In genomic region chr2:163481539-163482029, GRCm38 (mm10) we compare ENCODE assay signal across 8 mouse cellular contexts. TPM values are rescaled to one million over a fixed set of nuclear protein-coding genes. Genes with fewer than 3 reads are reported as not detected.
A peak's percentile ranks its signal among the peaks of the same experiment; 100 is the strongest.
DNase-seq lines count a peak whose midpoint lies in the region; ATAC-seq lines count a peak whose summit lies in the region.

No protein-coding gene starts in this region.

- peak overlapping the region; percentile 51 for H3K4me3 ChIP-seq in embryonic facial prominence, embryonic 10.5 days
- H3K4me3 ChIP-seq in intestine, embryonic 15.5 days (replicated peaks) = peak overlapping the region; percentile 23
- 0 out of 2 replicates have a peak overlapping the region, but pooled peaks have one; percentile 14 for H3K4me3 ChIP-seq in liver, embryonic 15.5 days (replicated peaks)

- H3K9ac ChIP-seq in intestine, embryonic 15.5 days = peak overlapping the region; percentile 12; the same call in 1 of the 2 replicates
- H3K9ac ChIP-seq in liver, embryonic 15.5 days = no peak overlapping the region

- peak overlapping the region; percentile 68 for H3K4me2 ChIP-seq in intestine, embryonic 15.5 days (replicated peaks)
- peak overlapping the region; percentile 47 for H3K4me2 ChIP-seq in liver, embryonic 15.5 days

- no peaks in the 10 kb centered on the region for H3K36me3 ChIP-seq in embryonic facial prominence, embryonic 10.5 days (replicated peaks)
- H3K36me3 ChIP-seq in intestine, embryonic 15.5 days = no peaks in the 10 kb centered on the region
- no peaks in the 10 kb centered on the region for H3K36me3 ChIP-seq in liver, embryonic 15.5 days (replicated peaks)

- WGBS in embryonic facial prominence, embryonic 10.5 days = 1% methylated on average over 21 of the region's 21 CpGs
- 3% methylated on average over 21 of the region's 21 CpGs for whole genome bisulfite sequencing in intestine, embryonic 15.5 days
- 4% methylated on average over 21 of the region's 21 CpGs for WGBS in liver, embryonic 15.5 days (ENCODE audit: insufficient replicate concordance)

- DNase-seq in Muller cell, postnatal 12 days (ENCODE audit: inconsistent ontology term) = peak; percentile 95
- DNase-seq in embryonic facial prominence, embryonic 10.5 days (ENCODE audit: low spot score) = peak; percentile 66
- peak; percentile 72 for DNase-seq in retina, postnatal 1 day
- no peak for DNase-seq in T-cell, adult 2 months (ENCODE audit: low spot score)
- no peak for DNase-seq in thymus, postnatal 14 days
- no peak for DNase-seq in gastrocnemius, adult 8-10 months (ENCODE audit: low spot score in 2 of 2)

- H3K27ac ChIP-seq in embryonic facial prominence, embryonic 10.5 days (replicated peaks) = peak overlapping the region; percentile 16; the same call in 1 of the 2 replicates
- no peak overlapping the region for H3K27ac ChIP-seq in intestine, embryonic 15.5 days
- no peak overlapping the region for H3K27ac ChIP-seq in liver, embryonic 15.5 days (replicated peaks)

- peaks cover 13% of the 10 kb centered on the region for H3K4me1 ChIP-seq in embryonic facial prominence, embryonic 10.5 days
- peaks cover 5% of the 10 kb centered on the region for H3K4me1 ChIP-seq in intestine, embryonic 15.5 days (replicated peaks)
- H3K4me1 ChIP-seq in liver, embryonic 15.5 days (replicated peaks) = no peaks in the 10 kb centered on the region

- no peaks in the 10 kb centered on the region for H3K9me3 ChIP-seq in embryonic facial prominence, embryonic 10.5 days
- no peaks in the 10 kb centered on the region for H3K9me3 ChIP-seq in intestine, embryonic 15.5 days
- H3K9me3 ChIP-seq in liver, embryonic 15.5 days (replicated peaks) = no peaks in the 10 kb centered on the region

- peak; percentile 85 for ATAC-seq in intestine, embryonic 15.5 days
- ATAC-seq in liver, embryonic 15.5 days (ENCODE audit: insufficient read depth) = peak; percentile 52

- peaks cover 39% of the 10 kb centered on the region for H3K27me3 ChIP-seq in embryonic facial prominence, embryonic 10.5 days (replicated peaks; ENCODE audit: low read depth, poor library complexity, severe bottlenecking)
- H3K27me3 ChIP-seq in intestine, embryonic 15.5 days (replicated peaks) = peaks cover 6% of the 10 kb centered on the region; the same call in 1 of the 2 replicates
- peaks cover 35% of the 10 kb centered on the region for H3K27me3 ChIP-seq in liver, embryonic 15.5 days

RNA-seq across cellular contexts. Expression of gene Fitm2, which starts 9.2 kb away (rescaled TPM):
- 9.4 and 10.5 TPM in 2 replicates for polyA plus RNA-seq in embryonic facial prominence, embryonic 10.5 days (2016; fragmentation: Nextera tagmentation; extraction: Ambion mirVana)
- 10.4 and 10.8 TPM in 2 replicates for polyA plus RNA-seq in intestine, embryonic 15.5 days (2015; fragmentation: Nextera tagmentation; extraction: Ambion mirVana)
- polyA plus RNA-seq in liver, embryonic 15.5 days (2015; fragmentation: Nextera tagmentation; extraction: Ambion mirVana) = 3.8 and 4.6 TPM in 2 replicates
- 10 to 100 TPM; 70.3 to 75.0 (median 73.9) TPM for total RNA-seq in gastrocnemius, adult 8-10 months (2022)

RNA-seq across cellular contexts. Expression of gene R3hdml, which starts 10.5 kb away (rescaled TPM):
- polyA plus RNA-seq in embryonic facial prominence, embryonic 10.5 days (2016; fragmentation: Nextera tagmentation; extraction: Ambion mirVana) = not detected in 2 replicates
- polyA plus RNA-seq in intestine, embryonic 15.5 days (2015; fragmentation: Nextera tagmentation; extraction: Ambion mirVana) = 0.35 and 0.39 TPM in 2 replicates
- polyA plus RNA-seq in liver, embryonic 15.5 days (2015; fragmentation: Nextera tagmentation; extraction: Ambion mirVana) = not detected in 2 replicates
- total RNA-seq in gastrocnemius, adult 8-10 months (2022) = not detected

RNA-seq across cellular contexts. Expression of gene Hnf4a, which starts 25.0 kb away (rescaled TPM):
- polyA plus RNA-seq in embryonic facial prominence, embryonic 10.5 days (2016; fragmentation: Nextera tagmentation; extraction: Ambion mirVana) = not detected in 2 replicates
- polyA plus RNA-seq in intestine, embryonic 15.5 days (2015; fragmentation: Nextera tagmentation; extraction: Ambion mirVana) = 85.1 and 85.9 TPM in 2 replicates
- 17.0 and 19.0 TPM in 2 replicates for polyA plus RNA-seq in liver, embryonic 15.5 days (2015; fragmentation: Nextera tagmentation; extraction: Ambion mirVana)
- total RNA-seq in gastrocnemius, adult 8-10 months (2022) = under 1 TPM in 1 of 4 experiments, not detected in 3; 0.11 TPM

RNA-seq across cellular contexts. Expression of gene Gdap1l1, which starts 43.3 kb away (rescaled TPM):
- polyA plus RNA-seq in embryonic facial prominence, embryonic 10.5 days (2016; fragmentation: Nextera tagmentation; extraction: Ambion mirVana) = 7.6 and 9.1 TPM in 2 replicates
- 5.9 and 6.1 TPM in 2 replicates for polyA plus RNA-seq in intestine, embryonic 15.5 days (2015; fragmentation: Nextera tagmentation; extraction: Ambion mirVana)
- polyA plus RNA-seq in liver, embryonic 15.5 days (2015; fragmentation: Nextera tagmentation; extraction: Ambion mirVana) = 0.10 and 0.21 TPM in 2 replicates
- total RNA-seq in gastrocnemius, adult 8-10 months (2022) = under 1 TPM in 1 of 4 experiments, not detected in 3; 0.13 TPM

RNA-seq across cellular contexts. Expression of gene Oser1, which starts 57.1 kb away (rescaled TPM):
- polyA plus RNA-seq in embryonic facial prominence, embryonic 10.5 days (2016; fragmentation: Nextera tagmentation; extraction: Ambion mirVana) = 94.0 and 99.5 TPM in 2 replicates
- 83.2 and 87.4 TPM in 2 replicates for polyA plus RNA-seq in intestine, embryonic 15.5 days (2015; fragmentation: Nextera tagmentation; extraction: Ambion mirVana)
- polyA plus RNA-seq in liver, embryonic 15.5 days (2015; fragmentation: Nextera tagmentation; extraction: Ambion mirVana) = 36.7 and 37.1 TPM in 2 replicates
- total RNA-seq in gastrocnemius, adult 8-10 months (2022) = 10 to 100 TPM; 30.7 to 34.5 (median 32.9) TPM

Comparison
In these comparisons a context has a peak if more than half of its experiments do, and no peak if none do; other contexts are left out.
1. DNase-seq: peak in Muller cell, postnatal 12 days (single experiment), embryonic facial prominence, embryonic 10.5 days (single experiment) and retina, postnatal 1 day (single experiment); none in T-cell, adult 2 months (single experiment), thymus, postnatal 14 days (single experiment) and gastrocnemius, adult 8-10 months (0 of 2).
2. RNA of gene Hnf4a, which starts 25.0 kb away (polyA plus RNA-seq): 85.1 to 85.9 TPM in intestine, embryonic 15.5 days and 17.0 to 19.0 TPM in liver, embryonic 15.5 days; not detected in embryonic facial prominence, embryonic 10.5 days; every median in the first group is over 10 times any median in the second.
3. Peak in every context shown above with its lines, with median percentiles within 50 percentile points of each other: H3K4me3 ChIP-seq.